Mouse (Mus musculus) small intestine, adult 2 months (tissue): Measurements from ENCODE around the gene Neurl1a. TPM values are rescaled to one million over a fixed set of nuclear protein-coding genes. Genes with fewer than 3 reads are reported as not detected.

Experiments used
- H3K27ac ChIP-seq: fragments of 200-500 bp; 2 replicates; pipeline ENCODE4 v1.5.1; 2012; ENCODE audit warnings: low read depth, low read length, control low read depth, inconsistent platforms; ENCODE audit not compliant: insufficient read depth
- H3K27me3 ChIP-seq: fragments of 200-500 bp; 2 replicates; pipeline ENCODE4 v1.6.1; 2012; ENCODE audit warnings: mild to moderate bottlenecking, moderate library complexity, low read length, inconsistent platforms; ENCODE audit not compliant: control insufficient read depth, insufficient read depth
- H3K36me3 ChIP-seq: fragments of 200-500 bp; 2 replicates; pipeline ENCODE4 v1.6.1; 2012; ENCODE audit warnings: mild to moderate bottlenecking, low read length, control low read depth, inconsistent platforms; ENCODE audit not compliant: control insufficient read depth, insufficient read depth
- H3K4me1 ChIP-seq: fragments of 200-500 bp; 2 replicates; pipeline ENCODE4 v1.6.1; 2012; ENCODE audit warnings: low read length, inconsistent platforms, mixed read lengths; ENCODE audit not compliant: control insufficient read depth, insufficient read depth, insufficient read length
- H3K4me3 ChIP-seq: fragments of 200-500 bp; 2 replicates; pipeline ENCODE4 v1.5.1; 2012; ENCODE audit warnings: low read depth, mild to moderate bottlenecking, control low read depth, inconsistent platforms, low read length, moderate library complexity
- CTCF ChIP-seq: fragments of 200-500 bp; IDR thresholded peaks from 2 replicates; pipeline ENCODE4 v1.5.1; 2012; ENCODE audit warnings: low read depth, mild to moderate bottlenecking, control low read depth, inconsistent platforms, low read length, moderate library complexity, mixed read lengths; ENCODE audit not compliant: insufficient replicate concordance, insufficient read length; ENCODE audit errors: extremely low read depth
- POLR2A ChIP-seq: fragments of 200-500 bp; IDR thresholded peaks from 2 replicates; pipeline ENCODE4 v1.6.1; 2012; ENCODE audit warnings: low read depth, mild to moderate bottlenecking, control low read depth, inconsistent platforms, low read length, moderate library complexity
- WGBS: fragments of 180-500 bp; shearing (Covaris S2); methylation state at CpG from one replicate; pipeline ENCODE4 v1.1.7; 2018; 5-methylcytosine and 5-hydroxymethylcytosine counted together
- polyA plus RNA-seq: library from polyadenylated mRNA; depleted of rRNA; stranded (reverse); fragments of >200 nt; gene quantifications from 2 replicates; pipeline ENCODE4 v1.2.3, GENCODE M21; 2012

Neurl1a gene
- polyA plus RNA-seq, 1 experiment: 6.7 TPM

DNA sequence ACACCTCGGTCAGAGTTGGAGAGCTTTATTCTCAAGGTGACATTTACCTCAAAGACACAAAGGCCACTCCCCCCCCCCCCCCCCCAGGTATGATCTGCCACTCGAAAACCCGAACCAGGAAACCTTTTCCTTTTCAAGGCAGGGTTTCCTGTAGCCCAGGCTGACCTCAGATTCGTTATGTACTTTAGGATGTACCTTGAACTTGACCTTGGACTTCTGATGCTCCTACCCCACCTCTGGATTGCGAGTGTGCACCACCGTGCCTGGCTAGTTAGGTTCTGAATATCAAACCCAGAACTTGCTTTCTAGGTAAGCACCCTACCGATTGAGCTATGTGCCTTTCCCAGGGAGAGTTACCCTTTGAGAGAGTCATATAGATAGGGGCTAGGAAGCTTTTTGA lies 69.7 kb downstream of the Neurl1a start:
- no peak overlapping the region for H3K27ac ChIP-seq
- WGBS: 22% methylated on average over 7 of the region's 7 CpGs
- TF ChIP-seq POLR2A (no peak), CTCF (no peak)

DNA sequence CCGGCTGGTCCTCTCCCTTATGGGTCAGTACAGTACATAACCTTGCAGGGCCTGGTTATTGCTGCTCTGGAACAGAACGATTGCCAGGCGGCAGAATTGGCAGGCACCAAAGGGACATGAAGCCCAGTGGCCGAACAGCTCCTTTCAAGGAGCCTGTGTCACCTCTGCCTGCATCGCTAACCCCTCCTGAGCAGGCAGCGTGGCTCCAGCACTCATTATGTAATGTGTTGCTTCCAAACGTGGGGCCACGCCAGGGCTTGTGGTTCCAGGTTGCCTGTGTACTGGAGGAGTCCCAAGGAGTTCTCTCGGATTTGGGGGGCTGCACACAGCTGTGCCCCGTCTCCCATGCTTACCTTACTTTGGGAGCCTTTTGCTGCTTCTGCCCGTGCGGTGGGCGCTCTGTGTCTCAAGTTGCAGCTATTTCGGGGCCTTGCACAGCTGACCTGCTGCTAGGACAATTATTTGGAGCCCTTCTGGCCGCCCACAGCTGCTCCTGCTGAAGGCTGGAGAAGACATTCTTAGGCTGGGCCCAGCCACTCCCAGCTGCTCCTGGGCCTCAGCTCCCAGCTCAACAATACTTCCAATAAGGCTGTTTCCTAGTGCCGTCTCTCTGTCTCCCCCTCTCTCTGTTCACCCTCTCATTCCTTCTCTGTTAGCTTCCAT lies 70.4 kb downstream of the Neurl1a start:
- Histone ChIP-seq H3K4me1 (peaks cover 7% of the 10 kb centered on the region), H3K4me3 (no peak overlapping the region), H3K27ac (no peak overlapping the region), H3K27me3 (peaks cover 13% of the 10 kb centered on the region; the same call in 1 of the 2 replicates), H3K36me3 (no peaks in the 10 kb centered on the region)
- 85% methylated on average over 16 of the region's 16 CpGs for WGBS
- TF ChIP-seq POLR2A: no peak
- no peak for TF ChIP-seq CTCF

More for the DNA sequence above, 69.7 kb downstream of the Neurl1a start:
- peaks cover 13% of the 10 kb centered on the region; the same call in 1 of the 2 replicates for H3K27me3 ChIP-seq
- no peaks in the 10 kb centered on the region for H3K36me3 ChIP-seq
- H3K4me1 ChIP-seq: peaks cover 5% of the 10 kb centered on the region
- no peak overlapping the region for H3K4me3 ChIP-seq

DNA sequence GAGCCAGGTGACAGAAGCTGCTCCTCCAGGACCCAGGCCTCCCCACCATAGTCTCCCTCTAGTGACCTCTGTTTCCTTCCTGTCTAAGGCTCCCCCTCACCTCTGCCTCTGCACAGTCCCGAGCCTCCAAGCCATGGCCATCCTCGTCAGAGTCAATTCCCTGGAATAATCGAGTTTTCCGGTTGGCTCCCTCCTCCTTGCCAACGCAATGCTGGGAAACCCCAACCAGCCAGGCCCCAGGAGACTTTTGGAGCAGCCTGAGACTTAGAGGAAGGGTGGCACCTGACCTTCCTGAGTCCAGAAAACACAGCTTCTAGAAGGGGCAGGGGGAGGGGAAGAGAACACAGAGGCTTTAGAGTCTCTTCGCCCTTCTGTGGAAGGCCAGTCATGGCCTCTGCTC lies 72.3 kb downstream of the Neurl1a start:
- peaks cover 13% of the 10 kb centered on the region; the same call in 1 of the 2 replicates for H3K27me3 ChIP-seq
- no peak overlapping the region for H3K4me3 ChIP-seq
- no peaks in the 10 kb centered on the region for H3K36me3 ChIP-seq
- H3K27ac ChIP-seq: no peak overlapping the region
- no peak for TF ChIP-seq POLR2A
- no peak for TF ChIP-seq CTCF
- peaks cover 7% of the 10 kb centered on the region for H3K4me1 ChIP-seq
- 87% methylated on average over 6 of the region's 6 CpGs for WGBS

DNA sequence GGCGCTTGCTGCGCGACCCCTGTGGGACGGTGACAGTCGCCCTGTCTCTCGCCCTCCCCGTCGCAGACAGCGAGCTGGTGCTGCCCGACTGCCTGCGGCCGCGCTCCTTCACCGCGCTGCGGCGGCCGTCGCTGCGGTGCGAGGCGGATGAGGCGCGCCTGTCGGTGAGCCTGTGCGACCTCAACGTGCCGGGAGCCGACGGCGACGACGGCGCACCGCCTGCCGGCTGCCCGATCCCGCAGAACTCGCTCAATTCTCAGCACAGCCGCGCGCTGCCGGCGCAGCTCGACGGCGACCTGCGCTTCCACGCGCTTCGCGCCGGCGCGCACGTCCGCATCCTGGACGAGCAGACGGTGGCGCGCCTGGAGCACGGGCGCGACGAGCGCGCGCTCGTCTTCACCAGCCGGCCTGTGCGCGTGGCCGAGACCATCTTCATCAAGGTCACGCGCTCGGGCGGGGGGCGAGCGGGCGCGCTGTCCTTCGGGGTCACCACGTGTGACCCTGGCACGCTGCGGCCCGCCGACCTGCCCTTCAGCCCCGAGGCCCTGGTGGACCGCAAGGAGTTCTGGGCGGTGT lies 74.5 kb downstream of the Neurl1a start:
- no peak overlapping the region for H3K27ac ChIP-seq
- H3K4me3 ChIP-seq: peak overlapping the region; percentile 33
- H3K27me3 ChIP-seq: peaks cover 13% of the 10 kb centered on the region; the same call in 1 of the 2 replicates
- H3K36me3 ChIP-seq: no peaks in the 10 kb centered on the region
- no peak for TF ChIP-seq CTCF
- no peak for TF ChIP-seq POLR2A
- H3K4me1 ChIP-seq: peaks cover 3% of the 10 kb centered on the region; the same call in 1 of the 2 replicates
- 8% methylated on average over 90 of the region's 90 CpGs for WGBS

DNA sequence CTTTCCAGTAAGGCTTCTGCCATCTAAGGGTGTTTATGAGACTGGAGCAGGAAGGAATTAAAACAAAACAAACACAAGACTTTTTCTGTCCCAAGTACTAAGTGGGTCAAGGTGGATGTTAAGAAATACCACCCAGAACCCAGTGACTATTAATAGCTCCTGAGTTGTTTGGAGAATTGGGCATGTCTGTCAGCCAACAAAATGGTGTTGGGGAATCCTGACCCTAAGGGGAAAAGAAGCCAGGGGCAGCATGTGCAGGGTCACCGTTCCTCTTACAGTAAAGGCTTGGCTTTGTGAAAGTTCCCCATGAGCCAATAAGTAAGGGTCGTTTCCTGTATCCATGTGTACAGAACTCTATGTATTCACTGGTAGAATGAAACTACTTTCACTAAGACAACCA lies 76.4 kb downstream of the Neurl1a start:
- H3K27ac ChIP-seq: no peak overlapping the region
- H3K36me3 ChIP-seq: no peaks in the 10 kb centered on the region
- peaks cover 3% of the 10 kb centered on the region; the same call in 1 of the 2 replicates for H3K4me1 ChIP-seq
- 43% methylated on average over 2 of the region's 2 CpGs for WGBS
- H3K4me3 ChIP-seq: no peak overlapping the region
- TF ChIP-seq POLR2A (no peak), CTCF (no peak)
- H3K27me3 ChIP-seq: peaks cover 13% of the 10 kb centered on the region; the same call in 1 of the 2 replicates

DNA sequence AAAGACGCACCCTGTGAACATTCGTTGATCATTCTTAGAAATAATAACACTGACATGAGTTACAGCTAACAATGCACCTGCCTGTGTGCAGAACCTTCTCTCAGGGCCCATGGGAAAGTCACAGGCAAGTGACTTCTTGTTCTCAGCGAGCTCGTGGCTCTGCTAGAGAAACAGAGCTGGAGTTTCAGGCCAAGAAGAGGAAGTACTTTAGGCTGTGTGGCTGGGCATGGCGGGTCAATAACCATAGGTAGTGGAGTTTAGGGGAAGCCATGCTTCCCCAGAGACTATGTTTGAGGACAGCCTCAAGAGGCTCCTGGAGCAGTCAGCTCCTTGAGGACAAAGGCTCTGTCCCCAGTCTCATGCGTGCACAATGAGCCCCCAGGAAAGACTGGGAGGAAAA lies 77.3 kb downstream of the Neurl1a start:
- H3K4me1 ChIP-seq: peaks cover 3% of the 10 kb centered on the region; the same call in 1 of the 2 replicates
- TF ChIP-seq CTCF (no peak), POLR2A (no peak)
- H3K36me3 ChIP-seq: no peaks in the 10 kb centered on the region
- no peak overlapping the region for H3K4me3 ChIP-seq
- H3K27ac ChIP-seq: no peak overlapping the region
- 46% methylated on average over 6 of the region's 6 CpGs for WGBS
- H3K27me3 ChIP-seq: peaks cover 13% of the 10 kb centered on the region; the same call in 1 of the 2 replicates

DNA sequence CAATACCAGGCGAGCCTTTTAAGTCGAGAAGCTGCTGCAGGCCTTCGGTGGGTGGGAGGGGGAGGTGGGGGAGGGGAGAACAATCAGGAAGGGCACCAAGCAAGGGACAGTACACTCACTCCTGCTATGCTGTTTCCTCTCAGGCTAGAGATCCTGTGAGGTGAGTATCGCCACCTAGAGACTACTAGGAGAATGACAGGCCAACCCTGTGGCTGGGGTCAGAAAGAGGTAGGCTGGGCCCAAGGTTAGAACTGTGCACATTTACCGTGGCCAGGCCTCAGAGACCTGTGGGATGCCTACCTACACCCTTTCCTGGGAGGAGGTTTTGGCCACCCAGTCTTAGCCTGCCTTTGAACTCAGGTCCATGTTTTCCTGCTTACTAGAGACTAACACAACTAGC lies 81.0 kb downstream of the Neurl1a start:
- H3K4me3 ChIP-seq: no peak overlapping the region
- WGBS: 7% methylated on average over 5 of the region's 5 CpGs
- TF ChIP-seq POLR2A (no peak), CTCF (peak; percentile 47; the same call in 1 of the 2 replicates)
- H3K27ac ChIP-seq: no peak overlapping the region
- no peaks in the 10 kb centered on the region for H3K36me3 ChIP-seq
- H3K4me1 ChIP-seq: no peaks in the 10 kb centered on the region
- H3K27me3 ChIP-seq: no peaks in the 10 kb centered on the region
